Mouse (Mus musculus) ES-CJ7 (cell line): Measurements from ENCODE around the gene C2cd3.

Source experiments
- DNase-seq: peaks from one replicate; pipeline ENCODE4 v3.0.0; 2011; ENCODE audit warnings: low read depth, low spot score

Gene C2cd3

DNA sequence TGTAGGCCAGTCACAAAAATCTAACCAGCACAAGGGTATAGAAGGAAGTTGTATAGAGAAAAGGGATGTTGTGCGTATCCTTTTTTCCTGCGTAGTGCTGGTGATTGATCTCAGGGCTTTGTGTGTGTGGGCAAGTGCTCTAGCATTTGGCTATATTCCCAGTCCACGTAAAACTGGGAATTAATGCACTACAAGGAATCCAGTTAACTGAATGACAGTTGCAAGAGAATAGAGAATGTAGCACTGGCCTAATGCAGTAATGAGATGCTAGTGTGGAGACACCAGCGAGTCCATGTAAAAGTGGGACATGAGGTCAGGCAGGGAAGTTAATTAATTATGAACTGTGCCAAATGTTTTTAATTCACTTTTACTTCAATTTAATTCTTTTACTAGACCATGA, 30.7 kb downstream of the C2cd3 start:
- no peak for DNase-seq

DNA sequence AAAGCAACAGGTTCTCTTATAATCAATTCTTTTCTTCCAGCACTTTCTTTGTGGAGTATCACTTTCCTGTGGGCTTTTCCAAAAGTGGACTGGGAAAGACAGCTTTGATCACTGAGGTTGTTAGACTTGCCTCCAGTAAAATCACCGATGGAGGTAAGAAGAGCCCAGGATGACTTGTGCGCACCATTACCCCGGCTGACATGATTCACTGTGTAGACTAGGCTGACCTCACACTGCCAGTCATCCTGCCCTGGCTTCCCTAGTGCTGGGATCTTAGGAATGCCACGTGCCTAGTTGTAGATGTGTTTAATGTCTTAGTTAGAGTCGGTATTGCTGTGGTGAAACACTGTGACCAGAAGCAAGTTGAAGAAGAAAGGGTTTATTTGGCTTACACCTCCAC, 35.6 kb downstream of the C2cd3 start:
- DNase-seq, result no peak

DNA sequence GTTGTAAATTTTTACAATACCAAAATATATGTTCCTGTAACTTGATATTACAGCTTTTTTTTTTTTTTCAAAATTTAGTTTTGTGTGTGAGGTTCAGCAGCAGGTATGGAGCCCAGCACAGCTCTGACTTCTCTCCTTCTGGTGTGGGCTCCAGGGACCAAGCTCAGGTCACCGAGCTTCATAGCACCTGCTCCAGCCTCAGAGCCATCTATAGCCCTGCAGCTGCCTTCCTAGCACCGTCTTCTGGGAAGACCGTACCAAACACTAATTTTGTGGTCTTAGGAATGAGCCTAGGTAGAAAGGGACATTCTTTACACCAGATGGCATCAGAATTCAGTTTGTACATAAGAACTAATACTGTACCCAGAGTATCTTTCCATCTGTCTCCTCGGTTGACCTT, 36.7 kb downstream of the C2cd3 start:
- no peak for DNase-seq

DNA sequence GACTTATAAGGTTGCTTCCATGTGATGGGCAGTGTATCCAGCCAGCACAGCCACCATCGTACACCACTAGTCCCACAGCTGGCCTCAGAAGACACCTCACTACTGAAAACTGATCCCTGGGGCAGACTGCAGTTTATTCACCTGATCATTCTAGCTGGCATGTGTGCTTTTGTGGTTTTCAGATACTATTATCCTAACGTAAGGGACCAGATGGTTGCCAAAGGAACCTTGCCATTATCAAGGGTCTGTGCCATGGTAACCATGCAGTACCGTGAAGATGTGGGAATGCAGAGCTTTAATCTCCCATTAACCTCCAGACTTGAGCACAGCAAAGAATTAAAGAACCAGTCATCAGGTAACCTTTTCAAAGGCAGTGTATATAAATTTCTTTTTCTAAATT, 53.8 kb downstream of the C2cd3 start:
- DNase-seq, result no peak

DNA sequence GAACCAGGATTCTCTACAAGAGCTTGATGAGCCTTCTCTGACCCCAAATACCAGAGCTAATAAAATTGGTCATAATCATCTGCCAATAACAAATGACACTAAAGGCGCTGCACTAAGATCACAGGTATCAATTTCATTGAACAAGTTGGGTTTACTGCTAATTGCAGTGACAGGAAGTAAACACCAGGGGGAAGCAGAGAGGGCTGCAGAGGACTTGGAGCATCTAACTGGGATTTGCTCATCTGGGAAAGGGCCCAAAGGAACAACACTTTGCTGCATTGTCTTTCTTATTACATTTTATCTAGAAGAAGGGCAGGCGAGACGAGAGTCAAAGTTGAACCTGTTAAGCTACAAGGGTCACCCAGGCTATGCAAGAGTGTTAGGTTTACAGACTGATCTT, 57.1 kb downstream of the C2cd3 start:
- peak; percentile 61 for DNase-seq

DNA sequence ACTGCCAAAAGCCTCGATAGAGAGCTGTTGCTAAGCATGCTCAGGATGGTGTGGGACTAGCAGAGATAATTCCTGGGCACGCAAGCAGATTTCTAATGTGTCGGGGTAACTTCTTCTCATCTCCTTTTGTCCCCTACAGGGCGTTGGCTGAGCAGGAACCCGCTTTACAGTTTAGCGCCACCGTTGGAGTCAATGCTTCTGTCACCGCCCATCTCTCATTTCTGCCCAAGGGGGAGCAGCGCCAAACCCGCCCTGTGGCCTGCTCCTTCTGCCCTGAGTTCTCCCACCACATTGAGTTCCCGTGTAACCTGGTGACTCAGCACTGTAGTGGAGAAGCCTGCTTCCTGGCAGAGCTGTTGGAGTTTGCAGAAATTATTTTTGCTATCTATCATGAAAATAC, 57.9 kb downstream of the C2cd3 start:
- peak; percentile 33 for DNase-seq

DNA sequence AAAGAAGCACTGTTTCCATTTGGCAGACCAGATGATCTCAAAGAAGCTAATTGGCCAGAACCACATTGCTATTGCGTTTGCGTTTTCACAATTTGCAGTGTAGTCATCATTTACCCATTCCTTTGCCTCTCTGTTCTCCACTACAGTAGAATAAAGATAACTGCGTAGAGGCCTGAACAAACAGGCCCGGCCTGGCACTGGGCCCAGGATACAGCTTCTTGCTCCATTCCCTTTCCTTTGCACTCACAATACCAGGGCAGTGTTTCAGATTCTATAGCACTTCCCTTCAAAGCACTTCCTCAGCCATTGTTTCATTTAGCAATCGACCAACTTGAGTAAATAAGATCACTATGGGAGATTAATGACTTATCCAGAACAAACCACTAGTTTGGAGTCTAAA, 59.1 kb downstream of the C2cd3 start:
- DNase-seq, result no peak

DNA sequence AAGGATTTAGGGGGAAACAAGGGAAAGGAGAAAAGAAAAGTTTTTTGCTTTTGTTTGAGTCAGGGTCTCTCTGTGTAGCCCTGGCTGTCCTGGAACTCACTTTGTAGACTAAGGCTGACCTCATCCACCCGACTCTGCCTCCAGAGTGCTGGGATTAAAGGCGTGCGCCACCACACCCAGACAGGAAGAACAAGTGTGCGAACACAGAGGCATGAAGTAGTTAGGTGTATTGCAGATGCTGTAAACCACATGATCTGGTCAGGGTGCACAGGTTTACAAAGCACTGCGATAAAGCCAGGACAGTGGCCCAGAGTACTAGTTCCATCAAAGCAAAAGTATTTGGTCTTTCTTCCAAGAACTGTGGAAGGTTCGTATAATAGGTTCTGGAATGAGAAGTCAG, 61.3 kb downstream of the C2cd3 start:
- DNase-seq, result no peak

DNA sequence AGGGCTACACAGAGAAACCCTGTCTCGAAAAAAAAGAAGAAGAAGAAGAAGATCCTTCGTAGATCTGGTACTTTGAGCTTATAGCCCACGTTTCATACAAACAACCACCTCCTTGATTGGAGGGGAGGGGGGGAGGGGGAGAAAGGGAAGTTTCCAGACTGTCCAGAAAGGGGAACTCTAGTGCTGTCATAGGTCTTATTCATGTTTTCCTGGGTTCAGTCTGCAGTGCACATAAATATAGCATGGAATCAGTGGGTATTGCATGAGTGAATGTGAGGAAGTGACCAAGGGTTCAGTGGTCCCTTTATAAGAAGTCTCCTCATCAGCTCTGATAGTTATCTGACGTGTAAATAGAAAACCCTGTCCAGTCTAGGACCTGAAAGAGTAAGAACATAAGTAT, 71.7 kb downstream of the C2cd3 start:
- no peak for DNase-seq

DNA sequence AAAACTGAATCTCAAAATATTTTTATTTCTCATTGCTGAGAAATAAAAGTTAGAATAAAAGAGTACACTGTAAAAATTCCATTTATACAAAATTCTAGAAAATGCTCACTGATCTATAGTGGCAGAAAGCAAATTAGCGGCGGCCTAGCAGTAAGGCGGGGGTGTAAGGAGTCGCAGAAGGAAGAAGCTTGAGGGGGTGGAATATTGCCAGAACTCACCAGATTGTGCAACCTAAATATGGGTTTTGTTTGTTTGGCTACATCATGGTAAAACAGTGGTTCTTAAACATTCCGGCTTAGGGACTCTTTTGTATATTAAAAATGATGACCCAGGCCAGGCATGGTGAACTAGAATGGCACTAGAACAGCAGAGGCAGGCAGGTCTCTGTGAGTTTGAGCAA, 74.2 kb downstream of the C2cd3 start:
- no peak for DNase-seq

DNA sequence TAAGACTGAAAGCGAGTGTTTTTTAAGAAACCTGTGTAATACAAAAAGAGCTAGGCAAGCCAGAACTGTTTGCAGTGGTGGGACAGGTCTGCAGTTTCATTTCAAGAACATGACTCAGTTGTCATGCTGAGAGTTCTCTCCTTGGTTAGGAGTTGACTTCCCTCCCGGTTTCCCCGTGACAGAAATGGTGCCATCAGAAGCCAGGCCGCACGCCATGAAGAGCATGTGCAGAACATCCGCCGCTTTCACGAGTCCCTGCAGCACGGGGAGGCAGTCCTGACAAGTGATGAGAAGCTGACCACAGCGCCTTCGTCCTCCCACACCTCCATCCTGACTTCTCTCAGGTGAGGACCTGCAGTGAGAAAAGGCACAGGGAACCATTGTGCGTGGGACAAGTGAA, 76.5 kb downstream of the C2cd3 start:
- no peak for DNase-seq

DNA sequence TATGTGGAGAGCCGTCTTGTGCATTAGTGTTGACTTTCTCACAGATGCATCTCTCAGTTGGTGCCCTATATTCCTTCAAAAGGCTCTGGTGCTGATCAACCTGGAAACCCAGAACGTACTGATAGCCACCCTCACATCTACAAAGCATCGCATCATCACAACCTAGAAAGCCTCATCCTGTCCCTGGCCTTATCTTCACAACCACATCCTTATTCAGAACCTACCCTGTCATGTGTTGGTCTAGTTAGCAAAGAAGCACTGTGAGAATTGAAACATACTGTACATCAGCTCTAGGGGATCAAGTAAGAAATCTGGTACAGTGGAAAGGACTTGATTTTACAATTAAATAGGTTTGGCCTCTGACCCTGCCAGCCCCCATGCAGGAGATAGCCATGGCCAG, 77.0 kb downstream of the C2cd3 start:
- DNase-seq, result no peak

DNA sequence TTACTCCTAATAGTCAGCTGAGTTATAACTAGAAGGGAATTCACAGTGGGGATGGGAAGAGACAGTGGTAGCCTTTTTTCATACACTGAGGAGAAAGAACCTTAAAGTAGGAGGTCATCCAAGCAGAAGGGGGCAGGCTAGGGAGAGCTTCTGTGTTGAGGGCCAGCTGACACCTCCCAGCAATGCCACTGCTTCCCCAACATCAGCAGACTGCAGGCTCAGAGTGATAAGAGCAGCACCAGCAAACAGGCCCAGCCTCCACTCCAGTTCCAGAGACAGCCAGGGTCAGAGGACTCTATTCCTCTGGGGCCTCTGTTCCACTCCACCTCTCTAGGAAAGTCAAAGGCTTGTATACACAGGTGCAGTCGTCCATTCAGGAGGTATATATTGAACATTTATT, 86.1 kb downstream of the C2cd3 start:
- DNase-seq, result no peak

DNA sequence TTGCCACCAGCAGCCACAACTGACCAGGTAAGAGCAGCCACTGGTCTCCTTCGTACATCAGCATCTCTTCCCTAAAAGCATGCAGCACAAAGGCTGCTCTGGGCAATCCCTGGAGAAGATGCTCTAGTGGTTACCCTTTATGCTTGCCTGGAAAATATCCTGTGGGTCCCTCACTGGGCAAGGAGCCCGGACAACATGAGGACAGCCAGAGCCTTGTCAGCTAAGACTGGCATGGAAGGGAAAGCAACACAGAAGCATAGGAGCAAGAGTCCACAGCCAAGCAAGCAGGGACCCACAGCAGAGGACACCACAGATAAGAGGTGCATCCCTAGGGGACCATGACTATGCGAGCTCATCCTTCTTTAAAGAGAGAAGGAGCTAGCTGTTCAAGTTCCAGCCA, 87.8 kb downstream of the C2cd3 start:
- no peak for DNase-seq

DNA sequence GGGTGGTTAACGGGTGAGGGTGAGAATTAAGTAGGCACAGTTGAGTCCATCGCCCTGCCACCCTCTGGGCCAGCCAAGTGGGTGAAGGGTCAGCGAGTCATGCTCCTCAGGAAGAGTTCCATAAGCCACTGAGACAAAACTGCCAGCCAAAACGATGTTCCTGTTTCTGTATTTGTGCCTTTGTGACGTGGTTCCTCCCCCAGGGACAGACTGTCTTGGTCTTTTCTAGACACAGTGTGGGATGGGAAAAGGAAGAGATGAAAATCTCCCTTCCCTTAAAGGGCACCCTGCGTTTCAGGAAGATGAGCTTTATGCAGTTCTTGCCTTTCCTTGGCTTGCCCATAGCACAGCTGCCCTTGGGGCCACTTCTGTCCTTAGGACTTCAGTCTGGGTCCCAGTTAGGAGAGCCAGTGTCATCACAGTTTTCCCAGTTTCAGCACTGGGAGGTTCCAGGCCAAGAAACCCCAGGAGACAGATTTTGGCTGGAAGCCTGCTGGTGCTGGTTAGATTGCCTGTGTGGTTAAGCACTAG, 89.7 kb downstream of the C2cd3 start:
- DNase-seq, result no peak

DNA sequence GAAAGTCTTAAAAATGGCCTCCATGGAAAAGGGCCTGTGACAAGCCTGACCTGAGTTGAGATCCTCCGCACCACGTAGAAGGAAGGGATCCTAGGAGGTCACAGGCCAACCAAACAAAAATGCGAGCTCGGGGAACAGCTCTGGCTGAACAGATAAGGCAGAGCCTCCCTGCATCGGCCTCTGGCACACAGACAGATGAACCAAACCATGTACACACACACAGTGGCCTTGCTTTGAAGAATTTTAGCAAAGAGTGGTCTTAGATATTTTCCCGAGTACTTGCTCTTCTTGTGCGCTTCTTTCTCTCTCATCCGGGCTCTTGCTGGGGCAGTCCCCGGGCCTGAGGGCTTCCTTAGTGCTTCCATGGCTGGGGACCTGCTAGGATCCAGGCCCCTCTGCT, 91.2 kb downstream of the C2cd3 start:
- DNase-seq, result no peak

DNA sequence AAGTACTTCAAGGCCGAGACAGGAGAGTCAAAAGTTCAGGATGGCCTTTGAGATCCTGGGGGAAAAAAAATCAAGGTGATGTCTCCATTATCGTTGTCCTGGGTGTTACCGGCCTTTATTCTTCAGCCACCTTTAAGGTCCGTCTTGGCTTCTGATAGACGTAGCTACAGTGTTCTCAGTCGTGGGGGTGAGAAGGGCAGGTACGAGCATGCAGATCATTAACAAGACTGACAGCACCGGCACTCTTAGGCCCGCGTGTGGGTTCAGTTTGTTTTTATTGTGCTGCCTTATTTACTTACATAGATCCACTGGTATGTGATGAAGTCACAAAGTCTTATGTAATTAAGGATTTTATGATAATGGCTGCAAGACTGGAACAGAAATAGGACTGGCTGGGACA, 91.7 kb downstream of the C2cd3 start:
- DNase-seq, result no peak

DNA sequence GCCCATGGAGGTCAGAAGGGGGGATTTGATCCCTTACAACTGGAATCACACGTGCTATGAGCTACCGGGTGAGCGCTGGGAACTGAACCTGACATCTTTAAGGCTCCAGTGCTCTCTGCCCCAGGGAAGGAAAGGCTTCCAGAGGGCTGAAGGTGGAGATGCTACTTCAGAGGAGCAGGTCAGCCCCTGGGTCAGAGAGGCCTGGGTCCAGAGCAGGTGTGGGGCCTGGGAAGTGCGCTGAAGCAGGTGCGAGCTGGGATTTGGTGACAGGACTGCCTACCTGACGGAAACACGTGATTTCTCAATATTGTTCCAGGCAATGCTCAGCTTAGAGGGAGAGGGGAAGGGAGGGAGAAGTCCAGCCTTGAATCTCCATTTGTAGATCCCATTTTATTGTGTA, 92.2 kb downstream of the C2cd3 start:
- DNase-seq, result no peak

DNA sequence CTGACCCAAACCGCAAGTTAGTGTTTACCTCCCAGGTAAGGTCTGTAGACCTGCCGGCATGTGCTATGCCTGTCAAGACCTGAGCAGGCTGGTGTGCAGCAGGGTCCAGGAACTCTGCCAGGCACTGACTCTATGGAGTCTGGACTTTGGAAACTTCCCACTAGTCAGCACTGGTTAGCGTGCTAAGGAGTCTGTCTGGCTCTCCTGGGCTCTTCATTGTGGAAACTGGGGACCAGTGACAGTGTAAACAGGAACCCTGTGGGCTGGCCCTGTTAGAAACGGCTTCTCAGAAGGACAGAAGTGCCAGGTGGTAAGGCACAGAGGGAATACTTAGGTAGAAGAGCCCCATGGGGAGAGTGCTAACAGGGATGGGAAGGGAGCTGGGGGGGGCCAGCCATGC, 93.2 kb downstream of the C2cd3 start:
- no peak for DNase-seq

DNA sequence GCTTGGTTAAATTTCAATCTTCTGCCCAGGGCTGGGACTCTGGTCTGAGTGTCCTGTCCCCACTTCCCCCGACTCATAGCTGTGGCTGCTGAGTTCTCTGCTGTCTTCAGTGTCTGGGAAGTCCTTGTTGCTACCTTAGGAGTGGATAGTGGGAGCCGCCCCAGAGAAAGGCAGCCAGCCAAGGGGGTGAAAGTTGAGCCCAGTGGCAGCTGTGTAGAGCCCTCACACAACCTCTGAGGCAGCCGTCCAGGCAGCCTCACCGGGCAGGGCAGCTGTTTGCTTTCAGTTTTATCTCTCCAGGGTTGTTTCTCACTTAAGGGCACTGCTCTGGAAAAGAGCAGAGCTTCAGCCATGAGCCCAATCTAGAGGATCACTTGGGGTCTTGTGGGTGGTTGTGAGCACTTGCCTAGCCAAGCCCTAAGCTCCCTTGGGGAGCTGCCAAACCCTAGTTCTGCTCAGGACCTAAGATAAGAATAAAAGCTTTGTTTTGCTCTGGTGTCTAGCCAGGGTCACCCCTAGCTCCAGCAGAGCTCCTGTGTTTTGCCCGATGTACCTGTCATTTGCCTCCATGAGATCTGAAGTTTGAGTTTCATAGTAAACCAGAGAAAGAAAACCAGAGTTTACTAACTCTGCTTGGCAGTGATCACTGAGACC, 93.8 kb downstream of the C2cd3 start:
- no peak for DNase-seq

DNA sequence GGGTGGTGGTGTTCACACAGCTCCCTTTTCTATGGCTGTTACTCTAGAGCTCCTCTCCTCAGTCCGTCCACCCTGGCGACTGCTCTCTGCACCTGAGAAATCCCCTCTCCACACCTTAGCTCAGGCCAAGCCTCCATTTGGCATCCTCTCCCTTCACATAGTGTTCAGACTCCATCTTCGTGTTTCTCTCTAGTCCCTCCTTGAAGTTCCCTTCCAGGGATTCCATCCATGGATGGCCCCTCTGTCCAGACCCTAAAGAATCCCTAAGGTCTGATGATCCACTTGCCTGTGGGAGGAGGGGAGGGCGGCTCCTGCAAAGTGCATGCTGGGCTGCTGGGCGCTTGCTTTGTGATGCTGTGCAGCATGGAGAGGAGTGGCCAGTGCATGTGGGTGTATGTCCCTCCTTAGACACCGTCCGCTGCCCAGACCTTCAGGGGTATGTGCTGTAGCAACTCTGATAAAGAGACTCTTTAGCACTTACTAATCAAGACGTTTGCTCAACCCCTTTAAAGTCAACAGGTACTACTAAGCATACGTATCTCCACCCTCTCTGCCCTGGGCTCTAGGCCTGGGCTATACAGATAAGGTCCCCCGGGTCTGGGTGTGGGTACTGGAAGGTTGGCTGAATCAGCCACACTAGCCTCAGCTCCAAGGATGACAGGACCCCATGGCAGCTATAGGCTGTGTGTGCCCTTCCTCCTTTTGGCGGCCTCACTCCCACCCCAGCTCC, 94.9 kb downstream of the C2cd3 start:
- no peak for DNase-seq

DNA sequence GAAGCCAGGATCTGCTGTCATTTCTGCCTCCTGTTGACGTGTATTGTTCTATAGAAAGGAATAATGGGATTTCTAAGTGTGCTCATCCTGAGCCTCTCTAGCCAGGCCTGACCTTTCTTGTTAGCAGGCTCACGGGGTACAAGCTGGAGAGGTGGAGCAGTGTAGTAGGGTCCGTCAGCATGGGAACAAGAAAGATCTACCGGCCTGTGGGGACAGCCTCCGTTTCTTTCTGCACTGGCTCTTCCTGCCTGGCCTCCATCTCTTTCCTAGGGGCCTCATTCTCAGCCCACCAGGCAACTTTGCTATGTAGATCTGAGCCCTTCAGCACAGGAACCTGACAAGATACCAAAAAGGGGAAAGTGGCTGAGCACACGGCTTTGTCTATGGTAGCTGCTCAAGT, 96.7 kb downstream of the C2cd3 start:
- DNase-seq, result no peak

DNA sequence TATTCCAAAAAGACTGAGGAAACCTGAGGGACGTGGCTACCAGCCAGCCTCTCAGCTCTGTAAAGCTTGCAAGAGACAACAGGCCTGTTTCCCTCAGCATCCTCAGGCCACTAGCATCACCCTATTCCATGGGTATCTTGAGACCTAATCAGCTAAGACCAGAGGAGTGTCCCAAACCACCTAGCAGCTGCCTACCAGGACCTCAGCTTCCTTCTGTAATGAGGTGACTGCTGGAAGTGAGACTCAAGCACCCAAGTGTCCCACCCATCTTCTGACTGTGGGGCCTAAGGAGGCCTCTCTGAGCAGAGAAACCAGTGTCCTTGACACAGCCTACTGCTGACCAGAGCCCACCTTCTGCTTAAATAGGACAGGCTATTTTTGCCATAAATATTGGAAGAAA, 97.5 kb downstream of the C2cd3 start:
- no peak for DNase-seq
